Mouse (Mus musculus) MEL-GATA-1-ER (cell line): Measurements from ENCODE around the gene Tmem185a.
A peak's percentile ranks its signal among the peaks of the same experiment; 100 is the strongest.
"Not testable (repeated sequence)": the region's sequence is repeated elsewhere in the genome, so short reads cannot be mapped to it uniquely, and the experiment has no call there.

Experiments
- DNase-seq: peaks from one replicate; pipeline ENCODE4 v3.0.0-alpha.2; 2012; ENCODE audit warnings: low read depth; ENCODE audit errors: extremely low read depth

Tmem185a gene

DNA sequence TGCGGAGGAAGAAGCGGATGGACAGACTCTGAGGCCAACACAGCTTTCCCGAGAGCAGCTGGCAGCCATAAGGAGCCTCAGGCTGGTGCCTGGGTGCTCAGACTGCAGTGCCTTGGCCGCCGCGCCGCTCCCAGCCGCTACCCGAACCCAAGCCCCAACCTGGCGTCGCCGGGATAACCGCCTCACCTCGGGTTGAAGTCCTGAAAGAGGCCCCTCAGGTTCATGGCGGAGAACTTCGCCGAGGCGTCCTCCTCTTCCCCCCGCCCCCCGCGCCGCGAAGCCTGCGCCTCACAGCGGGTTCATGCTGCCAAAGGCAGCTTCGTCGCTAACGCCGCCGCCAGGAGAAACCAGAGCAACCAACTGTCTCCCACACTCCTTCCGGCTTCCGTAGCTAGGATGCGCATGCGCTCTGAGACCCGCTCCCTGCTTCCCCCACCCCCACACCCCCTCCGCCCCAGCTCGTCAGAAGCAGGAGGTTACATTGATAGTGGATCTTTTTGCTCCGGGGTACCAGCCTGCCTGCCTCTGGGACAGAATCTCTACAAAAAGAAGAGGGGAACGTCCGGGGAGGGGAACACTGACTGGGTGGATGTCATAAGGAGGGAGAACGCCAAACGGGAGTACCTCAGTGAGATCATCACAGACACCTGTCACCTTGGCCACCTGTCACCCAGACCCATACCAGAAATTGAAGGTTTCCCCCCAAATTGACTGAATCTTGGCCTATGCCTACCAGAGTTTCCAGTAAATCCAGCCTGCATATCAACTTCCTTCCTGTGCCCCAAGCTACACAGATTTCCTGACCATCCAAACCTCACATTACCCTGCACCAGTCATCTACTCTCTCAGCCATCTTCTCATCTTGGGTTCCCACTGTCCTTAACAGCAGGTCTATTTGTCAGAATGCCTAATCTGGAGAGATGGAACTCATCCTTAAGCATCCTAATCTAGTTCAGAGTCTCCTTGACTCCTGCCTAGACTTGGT is at the start of gene Tmem185a:
Tmem185a (minus strand) TSS at position 389 of the 985 bp plus-strand sequence.
- DNase-seq: peak; percentile 70

DNA sequence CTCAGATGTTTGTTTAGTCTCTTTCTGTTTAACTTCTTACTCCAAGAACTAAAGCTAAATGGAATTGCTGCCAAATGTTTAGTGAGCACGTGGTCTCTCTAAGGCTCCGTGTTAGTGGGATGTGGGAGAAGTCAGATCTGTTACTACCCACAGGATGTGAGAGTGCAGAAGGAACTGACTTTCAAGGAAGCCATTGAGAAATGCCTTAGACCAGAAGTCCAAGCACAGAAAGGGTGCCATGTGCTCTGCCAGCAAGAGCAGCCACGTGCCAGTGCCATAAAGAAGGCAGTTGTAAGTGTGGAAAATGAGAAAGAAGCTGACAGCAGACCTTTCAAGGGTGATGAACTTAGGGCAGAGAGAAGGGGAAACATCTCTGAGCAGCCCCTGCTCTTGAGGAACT is 37.4 kb upstream of the Tmem185a start:
- DNase-seq: not testable (repeated sequence)

DNA sequence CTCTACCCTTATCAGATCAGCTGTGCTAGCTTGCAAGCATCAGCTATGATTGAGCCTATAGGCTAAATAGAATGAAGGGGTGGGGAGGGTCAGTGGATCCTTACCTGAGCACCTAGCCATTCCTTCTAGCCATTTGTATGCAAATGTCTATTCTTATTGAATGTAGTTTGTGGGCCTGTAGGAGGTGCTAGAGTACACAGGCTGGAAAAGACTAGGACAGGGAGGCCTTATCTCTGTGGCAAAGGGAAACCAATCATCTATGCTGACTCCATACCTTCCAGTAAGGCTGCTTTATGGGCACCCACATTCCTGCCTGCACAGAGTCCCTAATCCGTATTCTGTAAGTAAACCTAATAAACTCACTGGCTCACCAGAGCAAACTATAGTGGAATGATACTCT is 10.3 kb upstream of the Tmem185a start:
- DNase-seq: not testable (repeated sequence)

DNA sequence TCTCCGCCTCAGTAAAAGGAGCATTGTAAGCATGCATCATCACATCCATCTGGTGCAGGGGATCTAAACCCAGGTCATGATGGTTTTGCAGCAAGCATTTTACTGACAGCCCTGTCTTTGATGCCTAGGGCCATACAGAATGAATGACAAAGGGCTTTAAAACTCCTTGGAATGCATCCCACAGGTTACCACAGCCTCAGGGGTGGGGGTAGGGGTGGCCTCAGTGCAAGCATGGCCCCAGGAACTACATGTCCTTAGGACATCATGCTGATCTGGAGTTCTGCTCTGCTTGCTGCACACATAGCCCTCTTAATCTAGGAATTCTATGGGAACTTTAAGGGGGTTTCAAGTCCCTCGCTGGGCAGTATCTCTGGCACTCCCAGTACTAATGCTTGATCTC is 5.2 kb upstream of the Tmem185a start:
- no peak for DNase-seq

DNA sequence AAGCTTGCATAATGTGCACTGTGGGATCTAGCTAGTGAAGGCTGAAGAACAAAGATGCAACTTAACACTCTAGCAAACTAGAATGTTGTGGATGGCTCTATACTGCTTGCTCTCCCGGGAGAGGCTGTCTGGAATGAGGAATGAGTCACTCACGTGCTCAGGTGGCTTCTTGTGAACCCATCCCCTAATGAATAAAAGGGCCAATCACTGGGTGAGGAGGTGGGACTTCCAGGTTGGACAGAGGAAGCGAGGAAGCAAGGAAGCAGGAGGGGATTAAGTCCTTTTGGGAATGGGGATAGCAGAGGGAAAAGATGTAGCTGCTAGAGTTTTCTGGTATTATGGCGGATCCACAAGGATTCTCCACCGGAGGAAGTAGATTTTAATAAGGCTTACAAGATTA is 1.7 kb upstream of the Tmem185a start:
- no peak for DNase-seq

DNA sequence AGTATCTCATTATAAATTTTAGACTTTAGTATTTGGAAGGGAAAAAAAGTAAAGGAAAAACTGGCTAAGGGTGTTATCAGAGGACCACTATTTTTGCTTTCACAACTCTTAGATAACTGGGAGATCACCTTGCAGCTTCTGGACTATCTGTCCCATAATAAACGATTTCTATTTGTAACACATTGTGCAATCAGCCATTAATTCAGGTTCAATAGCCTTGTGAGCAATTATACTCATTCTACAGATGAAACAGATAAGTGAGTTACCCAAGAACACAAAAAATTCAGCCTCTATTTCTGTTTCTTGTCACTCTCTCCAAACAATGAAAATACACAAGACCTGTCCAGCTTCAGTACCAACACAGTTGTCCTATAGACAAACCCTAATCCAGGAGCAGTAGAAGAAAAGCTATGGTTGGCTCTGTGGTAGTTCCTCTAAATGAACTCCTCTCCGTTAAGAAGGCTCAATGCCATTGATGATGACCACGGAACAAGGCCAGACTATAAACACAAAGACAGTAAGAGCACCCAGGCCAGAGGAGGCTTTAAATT is 1.7 kb downstream of the Tmem185a start:
- peak; percentile 13 for DNase-seq

DNA sequence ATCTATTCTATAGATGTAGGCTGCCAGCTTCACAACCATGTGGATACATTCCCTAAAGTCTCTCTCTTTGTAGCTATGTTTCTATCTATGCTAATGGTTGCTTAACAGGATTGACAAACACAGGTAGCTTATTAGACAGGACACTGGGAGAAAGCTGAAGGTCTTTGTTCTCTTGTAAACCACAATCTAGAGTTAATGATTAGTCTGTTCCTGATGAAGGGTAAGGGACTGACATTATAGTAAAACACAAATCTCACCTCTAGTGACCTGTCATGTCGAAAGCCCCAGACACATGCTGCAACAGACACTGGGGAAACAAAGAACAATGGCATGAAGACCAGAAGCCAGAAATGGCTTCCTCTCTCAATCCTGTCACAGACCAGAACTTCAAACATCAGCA is 10.1 kb downstream of the Tmem185a start:
- no peak for DNase-seq

DNA sequence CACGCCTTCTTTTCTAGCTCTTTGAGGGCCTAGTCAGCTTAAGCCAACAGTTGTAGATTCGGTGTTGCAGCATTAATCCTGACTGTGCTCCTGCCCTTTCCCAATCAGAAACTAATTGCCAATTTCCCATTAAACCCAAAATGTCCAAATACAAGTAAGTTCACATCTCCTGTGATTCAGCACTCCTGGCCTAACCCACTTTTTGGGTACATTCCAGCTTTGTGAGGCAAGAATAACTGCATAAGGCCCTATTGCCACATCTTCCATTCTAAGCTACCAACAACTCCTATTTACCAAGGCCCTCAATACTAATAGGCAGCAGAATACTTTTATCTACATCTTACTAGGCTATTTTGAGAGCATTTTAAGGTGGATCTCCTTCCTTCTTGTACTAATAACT is 11.5 kb downstream of the Tmem185a start:
- no peak for DNase-seq

DNA sequence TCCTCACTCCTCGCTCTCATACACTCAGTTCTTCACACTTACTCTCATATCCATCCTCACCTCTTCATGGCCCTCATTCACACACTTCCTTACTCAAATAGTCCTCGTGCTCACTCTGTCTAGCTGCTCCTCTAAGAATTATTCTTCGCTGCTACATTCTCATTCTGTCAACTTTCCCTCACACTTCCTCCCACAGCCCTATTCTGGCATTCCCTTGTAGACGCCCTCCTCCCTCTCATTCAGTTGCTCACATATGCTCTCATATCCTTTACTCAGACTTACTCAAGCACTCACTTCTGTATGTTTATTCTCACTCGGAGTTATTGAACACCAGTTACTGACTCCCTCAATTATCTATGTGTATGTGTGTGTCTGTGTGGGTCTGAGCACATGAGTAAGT is 13.4 kb downstream of the Tmem185a start:
- DNase-seq: no peak

DNA sequence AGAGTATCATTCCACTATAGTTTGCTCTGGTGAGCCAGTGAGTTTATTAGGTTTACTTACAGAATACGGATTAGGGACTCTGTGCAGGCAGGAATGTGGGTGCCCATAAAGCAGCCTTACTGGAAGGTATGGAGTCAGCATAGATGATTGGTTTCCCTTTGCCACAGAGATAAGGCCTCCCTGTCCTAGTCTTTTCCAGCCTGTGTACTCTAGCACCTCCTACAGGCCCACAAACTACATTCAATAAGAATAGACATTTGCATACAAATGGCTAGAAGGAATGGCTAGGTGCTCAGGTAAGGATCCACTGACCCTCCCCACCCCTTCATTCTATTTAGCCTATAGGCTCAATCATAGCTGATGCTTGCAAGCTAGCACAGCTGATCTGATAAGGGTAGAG is 24.6 kb downstream of the Tmem185a start:
- not testable (repeated sequence) for DNase-seq

DNA sequence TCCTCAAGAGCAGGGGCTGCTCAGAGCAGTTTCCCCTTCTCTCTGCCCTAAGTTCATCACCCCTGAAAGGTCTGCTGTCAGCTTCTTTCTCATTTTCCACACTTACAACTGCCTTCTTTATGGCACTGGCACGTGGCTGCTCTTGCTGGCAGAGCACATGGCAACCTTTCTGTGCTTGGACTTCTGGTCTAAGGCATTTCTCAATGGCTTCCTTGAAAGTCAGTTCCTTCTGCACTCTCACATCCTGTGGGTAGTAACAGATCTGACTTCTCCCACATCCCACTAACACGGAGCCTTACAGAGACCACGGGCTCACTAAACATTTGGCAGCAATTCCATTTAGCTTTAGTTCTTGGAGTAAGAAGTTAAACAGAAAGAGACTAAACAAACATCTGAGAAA is 51.5 kb downstream of the Tmem185a start:
- not testable (repeated sequence) for DNase-seq
